Mouse (Mus musculus) hindbrain, embryonic 15.5 days (tissue): ENCODE results near the gene Tmem189. TPM values are rescaled to one million over a fixed set of nuclear protein-coding genes. Genes with fewer than 3 reads are reported as not detected.

Source experiments
- ATAC-seq: fragments of 200-750 bp; cut with Nextera tagmentation; 2 replicates; pipeline ENCODE4 v1.8.0; 2017; ENCODE audit warnings: low read depth, moderate number of reproducible peaks, moderate TSS enrichment; ENCODE audit not compliant: low FRiP score
- H3K27ac ChIP-seq: fragments of 300-500 bp; sonication (generic); replicated peaks from 2 replicates; pipeline ENCODE4 v1.5.1; 2015; ENCODE audit warnings: mild to moderate bottlenecking, inconsistent platforms
- H3K27me3 ChIP-seq: fragments of 300-500 bp; sonication (generic); 2 replicates; pipeline ENCODE4 v1.6.1; 2015; ENCODE audit warnings: control low read depth, inconsistent platforms
- H3K36me3 ChIP-seq: fragments of 300-500 bp; sonication (generic); 2 replicates; pipeline ENCODE4 v1.6.1; 2015; ENCODE audit warnings: control low read depth, inconsistent platforms
- H3K4me1 ChIP-seq: fragments of 300-500 bp; sonication (generic); replicated peaks from 2 replicates; pipeline ENCODE4 v1.6.1; 2015; ENCODE audit warnings: control low read depth, inconsistent platforms
- H3K4me2 ChIP-seq: fragments of 300-500 bp; sonication (generic); 2 replicates; pipeline ENCODE4 v1.6.1; 2015; ENCODE audit warnings: moderate library complexity, mild to moderate bottlenecking, inconsistent platforms
- H3K4me3 ChIP-seq: fragments of 300-500 bp; sonication (generic); 2 replicates; pipeline ENCODE4 v1.5.1; 2015; ENCODE audit warnings: mild to moderate bottlenecking, inconsistent platforms
- H3K9ac ChIP-seq: fragments of 300-500 bp; sonication (generic); 2 replicates; pipeline ENCODE4 v1.6.1; 2015; ENCODE audit warnings: inconsistent platforms
- H3K9me3 ChIP-seq: fragments of 300-500 bp; sonication (generic); 2 replicates; pipeline ENCODE4 v1.6.1; 2016; ENCODE audit warnings: control low read depth, inconsistent platforms
- WGBS: fragments of 180-500 bp; shearing (Covaris S2); methylation state at CpG from one replicate; pipeline ENCODE4 v1.1.7; 2015; 5-methylcytosine and 5-hydroxymethylcytosine counted together
- polyA plus RNA-seq: library from polyadenylated mRNA; unstranded; fragments of >200 nt; fragmentation: Nextera tagmentation; extraction: Ambion mirVana; gene quantifications from 2 replicates; pipeline ENCODE4 v1.2.1, GENCODE M21; 2015

The Tmem189 gene
- 39.4 and 42.5 TPM in 2 replicates for polyA plus RNA-seq

DNA sequence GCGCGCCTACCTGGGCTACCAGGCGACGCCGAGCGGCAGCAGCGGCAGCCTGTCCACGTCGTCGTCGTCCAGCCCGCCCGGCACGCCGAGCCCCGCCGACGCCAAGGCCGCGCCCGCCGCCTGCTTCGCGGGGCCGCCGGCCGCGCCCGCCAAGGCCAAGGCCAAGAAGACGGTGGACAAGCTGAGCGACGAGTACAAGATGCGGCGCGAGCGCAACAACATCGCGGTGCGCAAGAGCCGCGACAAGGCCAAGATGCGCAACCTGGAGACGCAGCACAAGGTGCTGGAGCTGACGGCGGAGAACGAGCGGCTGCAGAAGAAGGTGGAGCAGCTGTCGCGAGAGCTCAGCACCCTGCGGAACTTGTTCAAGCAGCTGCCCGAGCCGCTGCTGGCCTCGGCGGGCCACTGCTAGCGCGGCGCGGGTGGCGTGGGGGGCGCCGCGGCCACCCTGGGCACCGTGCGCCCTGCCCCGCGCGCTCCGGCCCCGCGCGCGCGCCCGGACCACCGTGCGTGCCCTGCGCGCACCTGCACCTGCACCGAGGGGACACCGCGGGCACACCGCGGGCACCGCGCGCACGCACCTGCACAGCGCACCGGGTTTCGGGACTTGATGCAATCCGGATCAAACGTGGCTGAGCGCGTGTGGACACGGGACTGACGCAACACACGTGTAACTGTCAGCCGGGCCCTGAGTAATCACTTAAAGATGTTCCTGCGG lies at the start of gene Tmem189:
Gene Tmem189, minus strand, starts transcription at position 322 of the 718 bp plus-strand sequence.
- Histone ChIP-seq H3K9ac (peak within 1 kb of the TSS; percentile 56), H3K36me3 (no peaks in the 10 kb centered on the region), H3K4me1 (peaks cover 21% of the 10 kb centered on the region), H3K4me3 (peak within 1 kb of the TSS; percentile 59), H3K9me3 (no peaks in the 10 kb centered on the region), H3K27ac (0 out of 2 replicates have a peak within 1 kb of the TSS, but pooled peaks have one; percentile 9), H3K27me3 (peaks cover 43% of the 10 kb centered on the region), H3K4me2 (peak within 1 kb of the TSS; percentile 97)
- WGBS, result 1% methylated on average over 70 of the region's 99 CpGs
- ATAC-seq, result no peak

DNA sequence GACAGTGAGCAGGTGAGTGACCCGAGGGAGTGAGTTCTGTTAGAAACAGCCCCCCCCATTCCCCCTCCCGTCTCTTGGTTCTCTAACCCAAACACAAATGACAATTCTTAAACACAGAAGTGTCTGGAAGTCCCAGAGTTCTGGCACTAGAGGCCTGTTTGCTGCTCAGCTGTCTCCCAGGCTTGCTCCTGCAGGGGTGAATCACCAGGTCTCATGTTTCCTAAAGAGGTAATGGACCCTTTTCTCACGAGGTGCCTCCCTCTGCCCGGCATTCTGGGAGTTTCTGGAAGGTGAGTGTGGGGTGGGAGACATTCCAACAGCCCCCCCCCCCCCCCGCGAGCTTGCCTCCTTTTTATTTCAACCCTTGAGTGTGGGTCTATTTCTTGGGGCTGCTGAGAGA lies 49.4 kb upstream of the Tmem189 start:
- H3K27me3 ChIP-seq, result no peaks in the 10 kb centered on the region
- no peak for ATAC-seq
- H3K4me2 ChIP-seq, result no peak overlapping the region
- H3K9ac ChIP-seq, result no peak overlapping the region
- no peaks in the 10 kb centered on the region for H3K9me3 ChIP-seq
- H3K4me3 ChIP-seq, result no peak overlapping the region
- H3K27ac ChIP-seq, result no peak overlapping the region
- no peaks in the 10 kb centered on the region for H3K36me3 ChIP-seq
- 63% methylated on average over 6 of the region's 6 CpGs for WGBS
- H3K4me1 ChIP-seq, result no peaks in the 10 kb centered on the region

- 71% methylated on average over 10 of the region's 10 CpGs for WGBS
- Histone ChIP-seq H3K4me1 (no peaks in the 10 kb centered on the region), H3K9me3 (no peaks in the 10 kb centered on the region), H3K27ac (no peak overlapping the region), H3K36me3 (no peaks in the 10 kb centered on the region), H3K9ac (no peak overlapping the region), H3K4me2 (no peak overlapping the region), H3K27me3 (no peaks in the 10 kb centered on the region), H3K4me3 (no peak overlapping the region)
- ATAC-seq, result no peak
Observed at GRCm38 (mm10) chr2:167734861-167735260, 45.2 kb upstream of the Tmem189 start.

- ATAC-seq, result no peak
- no peak overlapping the region for H3K4me2 ChIP-seq
- no peak overlapping the region for H3K9ac ChIP-seq
- H3K4me3 ChIP-seq, result no peak overlapping the region
- no peaks in the 10 kb centered on the region for H3K36me3 ChIP-seq
- 79% methylated on average over 13 of the region's 13 CpGs for WGBS
- H3K9me3 ChIP-seq, result no peaks in the 10 kb centered on the region
- H3K27ac ChIP-seq, result no peak overlapping the region
- H3K4me1 ChIP-seq, result no peaks in the 10 kb centered on the region
- H3K27me3 ChIP-seq, result no peaks in the 10 kb centered on the region
Observed at GRCm38 (mm10) chr2:167731149-167731548, 41.5 kb upstream of the Tmem189 start.

GRCm38 (mm10) chr2:167730036-167730435 lies 40.4 kb upstream of the Tmem189 start:
- no peak overlapping the region for H3K4me2 ChIP-seq
- no peaks in the 10 kb centered on the region for H3K36me3 ChIP-seq
- no peaks in the 10 kb centered on the region for H3K4me1 ChIP-seq
- WGBS, result 79% methylated on average over 7 of the region's 7 CpGs
- no peak for ATAC-seq
- H3K4me3 ChIP-seq, result no peak overlapping the region
- no peak overlapping the region for H3K27ac ChIP-seq
- no peaks in the 10 kb centered on the region for H3K27me3 ChIP-seq
- H3K9me3 ChIP-seq, result no peaks in the 10 kb centered on the region
- no peak overlapping the region for H3K9ac ChIP-seq

DNA sequence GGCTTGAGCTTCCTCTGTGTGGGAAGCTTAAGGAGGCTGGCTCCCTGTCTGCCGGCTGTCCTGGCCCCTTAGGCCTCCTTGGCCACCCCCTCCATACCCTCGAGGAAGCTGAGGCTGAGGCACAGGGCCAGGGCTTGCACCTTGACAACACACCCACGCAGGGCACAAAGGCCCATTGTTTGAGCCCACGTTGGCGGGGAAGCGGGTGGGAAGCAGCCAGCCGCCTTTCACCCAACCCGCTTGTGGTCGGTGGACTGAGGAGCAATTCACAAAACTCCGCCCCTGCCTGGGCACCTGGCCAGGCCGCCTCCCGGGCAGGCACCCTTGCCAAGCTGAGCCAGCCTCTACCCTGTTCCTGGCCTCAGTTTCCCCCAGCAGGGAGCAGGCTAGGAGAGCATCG lies 37.5 kb upstream of the Tmem189 start:
- Histone ChIP-seq H3K27ac (no peak overlapping the region), H3K4me3 (no peak overlapping the region), H3K27me3 (no peaks in the 10 kb centered on the region), H3K9me3 (no peaks in the 10 kb centered on the region), H3K36me3 (no peaks in the 10 kb centered on the region), H3K4me1 (no peaks in the 10 kb centered on the region), H3K4me2 (no peak overlapping the region), H3K9ac (no peak overlapping the region)
- WGBS, result 35% methylated on average over 13 of the region's 13 CpGs
- ATAC-seq, result peak; percentile 79

DNA sequence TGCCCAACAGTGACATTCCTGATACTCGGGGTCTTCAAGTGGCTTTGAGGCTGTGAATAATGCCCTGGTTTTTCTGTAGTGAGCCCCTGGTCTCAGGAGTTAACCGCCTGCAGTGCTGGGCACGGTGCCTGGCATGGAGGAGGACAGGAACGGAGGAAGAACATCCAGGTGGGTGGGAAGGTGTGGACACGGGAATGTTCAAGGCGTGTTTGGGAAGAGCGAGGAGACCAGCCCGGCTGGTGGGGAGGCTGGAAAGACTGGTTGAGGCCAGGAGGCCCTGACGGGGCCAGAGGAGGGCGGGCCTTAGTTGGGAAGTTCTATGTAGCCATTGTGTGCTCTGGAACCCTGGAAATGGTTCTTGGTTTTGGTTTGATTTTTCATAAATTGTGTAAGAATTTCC lies 36.3 kb upstream of the Tmem189 start:
- Histone ChIP-seq H3K27me3 (no peaks in the 10 kb centered on the region), H3K27ac (no peak overlapping the region)
- ATAC-seq, result no peak

DNA sequence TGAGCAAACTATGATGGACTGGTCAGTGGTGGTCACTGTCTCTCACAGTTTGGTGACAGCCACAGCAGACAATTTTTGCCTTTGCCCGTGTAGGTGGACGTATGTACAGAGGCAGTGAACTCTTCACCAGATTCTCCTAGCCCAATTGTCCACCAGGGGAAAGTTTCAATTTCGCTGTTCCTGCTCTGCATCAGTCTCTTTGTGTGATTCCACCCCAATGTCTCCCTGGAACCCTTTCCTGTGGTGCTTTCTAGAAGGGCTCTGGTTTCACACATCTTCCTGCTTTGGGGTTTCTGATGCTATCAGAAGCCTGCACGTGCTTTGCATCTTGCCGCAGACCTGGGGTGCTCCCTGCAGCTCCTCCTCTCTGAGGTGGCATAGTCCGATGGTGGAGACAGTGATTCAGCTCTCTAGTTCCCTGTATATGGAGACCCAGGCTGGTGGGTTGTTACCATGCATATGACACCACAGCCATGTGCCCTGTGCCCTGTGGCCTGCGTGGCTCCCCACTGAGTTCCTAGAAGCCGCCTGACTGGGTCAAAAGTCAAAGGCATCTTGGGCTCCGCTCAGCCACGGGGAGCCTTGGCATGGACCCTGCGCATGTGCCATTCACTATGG lies 34.1 kb upstream of the Tmem189 start:
- no peak overlapping the region for H3K4me2 ChIP-seq
- H3K4me3 ChIP-seq, result no peak overlapping the region
- H3K36me3 ChIP-seq, result no peaks in the 10 kb centered on the region
- no peaks in the 10 kb centered on the region for H3K9me3 ChIP-seq
- no peaks in the 10 kb centered on the region for H3K27me3 ChIP-seq
- no peaks in the 10 kb centered on the region for H3K4me1 ChIP-seq
- H3K9ac ChIP-seq, result no peak overlapping the region
- H3K27ac ChIP-seq, result no peak overlapping the region
- no peak for ATAC-seq
- 84% methylated on average over 11 of the region's 11 CpGs for WGBS

More for the DNA sequence above, 36.3 kb upstream of the Tmem189 start:
- Histone ChIP-seq H3K9me3 (no peaks in the 10 kb centered on the region), H3K4me1 (no peaks in the 10 kb centered on the region), H3K36me3 (no peaks in the 10 kb centered on the region), H3K9ac (no peak overlapping the region), H3K4me2 (no peak overlapping the region), H3K4me3 (no peak overlapping the region)
- 91% methylated on average over 10 of the region's 10 CpGs for WGBS

DNA sequence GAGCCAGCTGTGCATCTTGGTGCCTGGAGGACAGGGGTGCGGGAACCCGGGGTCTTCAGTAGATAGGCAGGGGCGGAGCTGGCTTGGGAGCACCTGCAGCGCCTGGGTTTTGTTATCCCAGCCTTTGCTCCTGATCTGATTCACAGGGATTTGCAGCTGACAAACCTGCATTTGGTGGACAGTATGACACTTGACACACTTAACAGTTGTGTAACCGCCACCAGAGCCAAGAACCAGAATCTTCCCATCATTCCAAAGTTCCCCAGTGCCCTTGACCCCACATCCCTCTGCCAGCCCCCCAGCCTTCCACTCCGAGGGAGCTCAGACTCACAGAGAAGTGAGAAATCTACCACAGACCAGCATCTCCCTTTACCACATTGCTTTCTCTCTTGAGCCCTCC lies 32.9 kb upstream of the Tmem189 start:
- Histone ChIP-seq H3K4me2 (no peak overlapping the region), H3K27ac (no peak overlapping the region), H3K4me3 (no peak overlapping the region), H3K4me1 (no peaks in the 10 kb centered on the region), H3K9me3 (no peaks in the 10 kb centered on the region), H3K9ac (no peak overlapping the region), H3K36me3 (no peaks in the 10 kb centered on the region), H3K27me3 (no peaks in the 10 kb centered on the region)
- ATAC-seq, result no peak
- WGBS, result 68% methylated on average over 6 of the region's 6 CpGs

- Histone ChIP-seq H3K9ac (no peak overlapping the region), H3K27me3 (no peaks in the 10 kb centered on the region), H3K9me3 (no peaks in the 10 kb centered on the region), H3K4me3 (no peak overlapping the region), H3K4me1 (no peaks in the 10 kb centered on the region), H3K4me2 (no peak overlapping the region), H3K36me3 (no peaks in the 10 kb centered on the region), H3K27ac (no peak overlapping the region)
- WGBS, result 82% methylated on average over 11 of the region's 11 CpGs
- no peak for ATAC-seq
Observed at GRCm38 (mm10) chr2:167721159-167721882, 31.7 kb upstream of the Tmem189 start.

GRCm38 (mm10) chr2:167719520-167719919 lies 29.9 kb upstream of the Tmem189 start:
- no peak for ATAC-seq
- no peaks in the 10 kb centered on the region for H3K27me3 ChIP-seq

DNA sequence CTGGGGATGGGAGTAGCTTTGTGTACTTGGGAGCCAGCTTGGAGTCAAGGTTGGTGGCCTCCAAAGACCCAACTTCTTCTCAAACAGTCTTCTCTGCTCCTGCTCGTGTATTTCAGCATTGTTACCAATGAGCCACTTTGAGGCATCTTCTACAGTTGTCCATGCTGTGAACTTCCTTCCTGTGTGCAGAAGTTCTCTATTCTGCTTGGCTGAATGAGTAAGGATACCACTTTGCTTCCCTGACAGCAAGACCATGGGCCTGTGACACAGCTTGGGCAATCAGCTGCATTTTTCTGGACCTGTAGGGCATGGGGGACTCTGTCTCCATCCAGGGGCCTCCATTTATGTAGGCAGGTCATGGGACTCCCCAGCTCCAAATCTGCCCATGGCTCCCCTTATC lies 27.6 kb upstream of the Tmem189 start:
- WGBS, result 78% methylated on average over 1 of the region's 1 CpGs
- H3K36me3 ChIP-seq, result no peaks in the 10 kb centered on the region
- no peaks in the 10 kb centered on the region for H3K27me3 ChIP-seq
- H3K4me1 ChIP-seq, result no peaks in the 10 kb centered on the region
- ATAC-seq, result no peak
- H3K4me3 ChIP-seq, result no peak overlapping the region
- H3K4me2 ChIP-seq, result no peak overlapping the region
- no peak overlapping the region for H3K9ac ChIP-seq
- H3K9me3 ChIP-seq, result no peaks in the 10 kb centered on the region
- H3K27ac ChIP-seq, result no peak overlapping the region

More at GRCm38 (mm10) chr2:167719520-167719919, 29.9 kb upstream of the Tmem189 start:
- no peak overlapping the region for H3K4me3 ChIP-seq
- no peak overlapping the region for H3K9ac ChIP-seq
- no peaks in the 10 kb centered on the region for H3K9me3 ChIP-seq
- H3K36me3 ChIP-seq, result no peaks in the 10 kb centered on the region
- 85% methylated on average over 4 of the region's 4 CpGs for WGBS
- no peak overlapping the region for H3K27ac ChIP-seq
- no peaks in the 10 kb centered on the region for H3K4me1 ChIP-seq
- no peak overlapping the region for H3K4me2 ChIP-seq
